Mouse (Mus musculus) 3T3-L1 (cell line): Measurements from ENCODE around the gene Plch2.

Experiments used
- DNase-seq: peaks from one replicate; pipeline ENCODE4 v3.0.0-alpha.2; 2015; ENCODE audit warnings: low read depth, low spot score

Plch2 gene

GRCm38 (mm10) chr4:155020813-155021212 lies 35.8 kb downstream of the Plch2 start:
- no peak for DNase-seq

DNA sequence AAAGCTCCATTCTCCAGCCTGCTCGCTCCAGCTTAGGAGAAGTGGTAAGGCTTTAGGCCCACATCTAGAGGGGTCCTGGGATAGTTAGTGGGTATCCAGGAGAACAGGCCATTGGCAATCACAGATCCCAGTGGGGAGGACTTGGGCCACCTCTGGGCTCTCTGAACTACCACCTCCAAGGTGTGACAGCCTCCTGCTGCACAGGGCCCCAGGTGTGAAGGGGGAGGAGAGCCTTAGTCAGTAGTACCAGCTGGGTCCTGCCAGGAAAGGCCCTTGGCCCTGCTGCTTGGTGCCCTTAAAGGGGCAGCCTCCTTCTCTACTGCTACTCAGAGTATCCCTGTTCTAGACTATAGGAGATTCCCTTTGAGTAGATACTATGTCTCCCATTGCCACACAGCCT lies 36.4 kb downstream of the Plch2 start:
- no peak for DNase-seq

- no peak for DNase-seq
Observed at GRCm38 (mm10) chr4:155019336-155019847, 37.2 kb downstream of the Plch2 start.

DNA sequence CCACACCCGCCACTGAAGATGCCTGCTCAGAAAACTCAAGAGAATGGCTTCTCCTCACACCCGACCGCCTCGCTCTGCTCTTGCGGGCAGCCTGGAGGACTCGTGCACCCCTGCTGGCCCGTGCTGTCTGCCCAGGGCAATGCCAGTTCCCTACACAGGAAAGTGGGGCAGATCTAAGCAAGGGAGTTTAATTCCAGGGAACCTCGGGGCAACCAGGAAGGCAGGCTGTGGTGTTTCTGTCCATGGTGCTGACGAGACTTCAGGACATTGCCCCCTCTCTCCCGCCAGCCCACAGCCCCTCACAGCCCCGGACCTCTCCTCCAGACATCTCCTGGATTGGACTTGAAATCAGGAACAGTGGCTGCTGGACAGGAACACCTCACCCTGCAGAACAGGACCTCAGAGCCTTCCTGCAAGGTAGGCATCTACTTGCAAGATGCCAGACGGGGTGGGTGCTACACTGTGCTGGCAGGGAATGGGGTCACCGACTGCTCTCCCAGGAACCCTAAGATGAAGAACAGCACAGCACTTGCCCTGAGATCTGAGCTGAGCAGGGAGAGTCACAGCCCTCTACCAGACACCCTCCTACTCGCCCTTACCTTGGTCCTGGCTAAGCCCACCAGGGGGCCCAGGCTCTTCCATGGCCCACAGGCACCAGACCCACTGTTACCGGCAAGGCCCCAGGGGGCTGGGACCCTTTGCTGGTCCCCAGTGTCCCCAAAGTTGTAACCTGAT lies 37.8 kb downstream of the Plch2 start:
- DNase-seq = peak; percentile 44

DNA sequence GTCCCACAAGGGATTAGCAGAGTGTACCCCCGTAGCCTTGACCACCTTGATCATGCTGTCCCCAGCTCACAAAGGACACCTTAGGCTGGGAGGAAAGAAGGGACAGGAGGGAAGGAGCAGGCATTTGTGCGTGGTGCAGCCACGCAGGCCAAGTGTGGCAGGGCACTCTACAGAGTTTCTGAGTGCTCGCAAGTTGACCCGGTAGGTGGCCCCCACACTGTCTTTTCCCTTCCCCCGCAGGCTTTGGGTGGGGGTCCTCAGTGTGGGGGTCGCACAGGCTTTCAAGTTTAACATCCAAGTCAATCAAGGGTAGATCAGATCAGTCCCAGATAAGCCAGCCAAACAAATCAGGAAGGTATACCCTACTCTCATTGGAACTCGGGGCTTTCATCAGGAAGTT lies 38.5 kb downstream of the Plch2 start:
- no peak for DNase-seq

DNA sequence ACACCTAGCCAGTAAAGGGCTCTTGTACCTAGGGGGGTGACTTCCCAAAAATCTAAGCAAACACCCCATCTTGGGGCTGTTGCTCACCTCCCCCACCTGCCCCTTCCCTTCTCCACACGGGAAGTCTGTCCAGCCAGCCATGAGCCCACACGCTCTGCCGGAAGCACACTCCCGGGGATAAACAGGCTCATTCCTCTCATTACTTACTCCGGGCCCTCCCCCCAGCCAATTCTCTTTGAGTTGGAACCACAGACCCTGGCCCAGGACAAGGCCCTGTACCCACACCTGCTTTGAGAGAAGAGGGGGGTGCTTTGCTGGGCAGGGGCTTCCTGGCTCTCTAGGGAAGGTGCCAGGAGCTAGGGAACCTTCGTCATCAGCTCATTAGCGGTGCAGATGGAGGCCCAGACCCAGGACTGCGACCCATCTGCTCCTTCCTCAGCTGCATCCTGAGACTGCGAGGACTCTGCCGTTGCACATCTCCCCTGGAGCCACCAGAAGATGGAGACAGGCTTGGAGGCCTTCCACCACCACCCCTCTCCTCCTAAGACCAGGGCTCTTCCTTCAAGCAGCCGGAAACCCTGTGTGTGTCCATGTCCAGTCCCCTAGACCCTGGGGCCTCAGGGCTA lies 39.2 kb downstream of the Plch2 start:
- DNase-seq = no peak

GRCm38 (mm10) chr4:155016807-155017206 lies 39.8 kb downstream of the Plch2 start:
- DNase-seq = no peak

GRCm38 (mm10) chr4:155015550-155015949 lies 41.0 kb downstream of the Plch2 start:
- no peak for DNase-seq

- DNase-seq = no peak
Observed at GRCm38 (mm10) chr4:155014791-155015190, 41.8 kb downstream of the Plch2 start.

GRCm38 (mm10) chr4:155014244-155014643 lies 42.3 kb downstream of the Plch2 start:
- DNase-seq = no peak

GRCm38 (mm10) chr4:155012788-155013187 lies 43.8 kb downstream of the Plch2 start:
- DNase-seq = peak; percentile 69

DNA sequence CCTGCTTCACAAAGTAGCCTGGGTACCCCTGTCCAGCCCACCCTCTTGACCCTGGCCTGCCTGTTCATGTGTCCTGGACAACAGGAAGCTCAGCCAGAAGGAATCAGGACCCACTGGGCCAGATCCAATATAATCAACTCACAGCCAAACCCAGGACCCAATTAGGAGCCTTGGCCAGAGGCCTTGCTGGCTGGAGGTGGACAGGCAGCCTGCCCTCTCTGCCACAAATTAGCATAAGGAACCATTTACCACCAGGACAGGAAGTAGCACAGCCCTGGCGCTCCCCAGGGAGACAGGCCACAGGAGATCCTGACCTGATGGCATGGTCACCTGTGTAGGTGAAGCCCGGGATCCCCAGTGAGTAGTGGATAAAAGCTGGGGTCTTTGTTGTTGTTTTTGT lies 44.5 kb downstream of the Plch2 start:
- no peak for DNase-seq

GRCm38 (mm10) chr4:155011312-155012025 lies 45.1 kb downstream of the Plch2 start:
- no peak for DNase-seq

DNA sequence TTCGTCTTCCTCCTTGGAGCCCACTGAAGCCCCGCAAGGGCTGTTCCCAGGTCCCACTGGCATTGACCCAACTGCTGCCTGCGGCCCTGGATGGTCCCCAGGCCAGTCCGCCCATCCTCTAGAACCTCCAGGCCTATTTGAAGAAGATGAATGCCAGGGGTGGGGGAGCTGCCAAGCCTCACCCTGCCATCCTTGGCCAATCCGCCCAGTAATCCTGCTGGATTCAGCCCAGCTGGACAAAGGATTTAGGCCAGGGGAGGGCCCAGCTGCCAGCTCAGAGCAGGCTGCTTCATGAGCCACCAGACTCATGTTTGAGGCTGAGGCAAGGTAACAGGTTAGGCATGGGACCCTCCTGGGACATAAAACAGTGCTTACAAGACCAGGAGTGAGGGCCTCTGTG lies 45.7 kb downstream of the Plch2 start:
- DNase-seq = no peak

DNA sequence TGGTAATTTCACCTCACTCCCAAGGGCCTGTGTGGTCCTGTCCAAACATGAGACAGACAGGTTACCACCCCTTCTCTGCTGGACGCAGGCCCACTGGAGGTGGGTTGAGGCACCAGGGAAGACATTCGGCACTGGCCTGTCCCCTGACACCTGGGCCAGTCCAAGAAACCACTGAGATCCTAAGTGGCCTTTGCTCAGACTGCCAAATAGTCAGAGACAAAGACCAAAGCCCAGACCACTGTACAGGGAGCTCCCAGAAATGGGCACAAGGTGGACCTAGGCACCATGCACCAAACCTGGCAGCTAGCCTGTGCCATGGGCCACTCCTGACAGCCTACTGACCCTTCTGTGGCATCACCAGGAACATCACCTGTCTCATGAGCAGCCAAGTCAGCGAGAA lies 47.4 kb downstream of the Plch2 start:
- no peak for DNase-seq

DNA sequence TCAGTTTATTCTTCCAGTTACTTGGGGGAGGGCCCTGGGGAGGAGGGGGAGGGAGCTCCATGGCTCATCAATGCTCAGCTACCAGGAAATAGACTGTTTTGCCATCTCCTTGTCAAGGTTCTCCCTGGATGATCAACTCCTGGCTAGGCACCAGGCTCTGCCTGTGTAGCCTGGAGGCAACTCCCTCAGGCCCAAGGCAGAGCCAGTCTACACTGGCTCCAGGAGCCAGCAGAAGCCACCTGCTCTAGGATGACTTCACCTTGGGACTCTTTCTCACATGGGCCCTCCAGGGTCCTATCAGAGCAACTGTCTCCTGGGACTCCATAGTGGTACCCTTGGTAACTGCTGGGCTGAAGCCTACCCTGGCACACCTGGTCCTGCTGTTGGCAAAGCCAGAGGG lies 48.5 kb downstream of the Plch2 start:
- no peak for DNase-seq

GRCm38 (mm10) chr4:155007641-155008040 lies 48.9 kb downstream of the Plch2 start:
- no peak for DNase-seq

GRCm38 (mm10) chr4:155006296-155006695 lies 50.3 kb downstream of the Plch2 start:
- DNase-seq = no peak

GRCm38 (mm10) chr4:155005278-155005677 lies 51.3 kb downstream of the Plch2 start:
- DNase-seq = no peak

GRCm38 (mm10) chr4:154999379-154999778 lies 57.2 kb downstream of the Plch2 start:
- no peak for DNase-seq

GRCm38 (mm10) chr4:154996572-154997154 lies 59.9 kb downstream of the Plch2 start:
- DNase-seq = no peak

GRCm38 (mm10) chr4:154994876-154995275 lies 61.7 kb downstream of the Plch2 start:
- no peak for DNase-seq
